Mouse (Mus musculus) kidney, postnatal 36 days (tissue): ENCODE measurements at regions not wholly inside any gene's neighbourhood (a gene's known extent, or its start where the extent isn't known, plus 50 kb on each side); places are given as distances from the start of the nearest gene placed in this dataset.
A peak's percentile ranks its signal among the peaks of the same experiment; 100 is the strongest.

Source experiments
- DNase-seq, 2 experiments: peaks; one replicate each; pipeline ENCODE4 v3.0.0; 2021 to 2022; ENCODE audit warnings: mixed read lengths in 2 of 2

DNA sequence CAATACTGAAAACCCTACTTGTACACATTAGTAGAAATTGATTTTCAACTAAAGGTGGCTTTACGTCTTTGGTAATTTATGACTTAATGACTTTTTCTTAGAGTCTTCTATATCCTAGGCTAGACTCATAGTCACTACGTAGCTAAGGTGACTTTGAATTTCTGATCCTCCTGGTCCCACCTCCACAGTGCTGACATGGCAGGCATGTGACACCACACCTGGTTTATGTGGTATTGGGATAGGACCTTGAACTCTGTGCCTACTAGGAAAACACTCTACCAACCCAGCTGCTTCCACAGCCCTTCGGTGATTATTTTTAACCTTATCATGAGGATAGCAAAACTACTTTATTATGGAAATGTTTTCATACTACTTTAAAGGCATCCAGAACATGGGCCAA is 51.5 kb upstream of the D7Ertd443e start:
- no peak for DNase-seq

DNA sequence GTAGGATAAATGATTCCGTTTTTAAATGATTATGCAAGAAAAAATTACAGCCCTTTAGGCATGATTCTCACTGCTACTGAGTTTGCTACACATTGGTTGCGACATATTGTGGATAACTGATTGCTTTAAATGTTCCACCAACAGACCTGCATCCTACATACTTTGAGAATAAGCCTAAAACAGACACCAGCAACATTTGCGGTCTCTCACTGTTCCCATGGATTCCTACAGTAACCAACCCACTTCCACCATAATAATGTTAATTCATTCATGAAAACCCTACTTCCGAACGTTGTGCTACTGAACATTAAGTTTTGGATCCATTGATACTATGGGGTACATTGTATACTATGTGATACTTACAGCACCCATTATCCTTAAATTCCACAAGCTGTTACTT is 53.8 kb upstream of the D7Ertd443e start:
- DNase-seq = no peak

DNA sequence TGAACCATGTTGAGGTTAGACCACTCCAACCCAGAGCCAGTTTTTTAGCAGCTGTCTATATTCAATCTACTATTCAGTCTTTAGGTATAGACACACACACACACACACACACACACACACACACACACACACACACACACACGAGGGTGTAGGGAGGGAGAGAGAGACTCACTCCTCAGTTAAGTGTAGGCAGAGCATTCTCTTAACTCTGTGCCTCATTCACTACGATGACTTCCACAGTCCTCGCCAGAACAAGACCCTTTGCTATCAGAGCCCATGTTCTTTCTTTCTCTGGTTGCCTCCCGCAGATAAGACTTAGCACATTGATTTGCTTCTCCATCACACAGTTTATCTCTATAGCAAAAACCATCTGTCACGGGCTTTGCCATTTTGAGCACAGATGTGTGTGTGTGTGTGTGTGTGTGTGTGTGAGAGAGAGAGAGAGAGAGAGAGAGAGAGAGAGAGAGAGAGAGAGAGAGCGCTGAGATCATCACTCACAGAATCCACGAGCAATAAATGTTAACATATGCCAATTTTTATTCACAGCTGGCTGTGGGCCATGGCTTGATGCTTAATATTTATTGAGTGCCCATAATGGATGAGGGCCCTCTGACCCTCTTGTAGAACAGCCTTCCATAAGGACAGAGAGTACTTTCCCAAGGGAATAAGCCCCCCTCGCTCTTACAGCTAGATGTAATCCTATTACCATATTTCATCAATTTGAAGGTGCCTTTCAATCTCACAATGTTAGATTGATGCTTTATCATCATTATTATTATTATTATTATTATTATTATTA is 59.7 kb upstream of the D7Ertd443e start:
- DNase-seq = no peak

DNA sequence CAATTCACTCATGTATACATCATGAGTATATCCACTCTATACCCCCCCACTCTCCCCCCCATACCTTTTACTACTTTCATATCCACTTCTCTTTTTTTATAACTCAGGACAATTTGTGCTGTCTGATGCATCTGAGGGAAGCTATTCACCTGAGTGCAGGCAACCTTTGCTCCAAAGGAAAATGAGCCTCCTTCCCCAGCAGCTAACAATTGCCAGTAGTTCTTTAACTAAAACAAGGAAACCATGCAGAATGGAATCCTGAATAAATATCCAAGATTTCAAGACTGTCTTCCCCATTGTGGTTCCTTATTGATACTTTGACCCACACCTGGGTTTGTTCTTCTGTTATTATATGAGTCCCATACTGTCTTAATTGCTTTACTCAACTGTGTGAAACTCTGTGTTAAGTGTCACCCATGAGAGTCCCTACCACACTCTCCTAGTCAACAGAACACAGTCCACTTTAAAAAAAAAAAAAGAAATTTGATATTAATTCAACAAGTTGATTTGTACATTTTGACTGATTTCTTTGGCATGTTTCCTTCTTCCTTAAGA is 62.3 kb upstream of the D7Ertd443e start:
- DNase-seq = peak in 1 of 2 experiments; percentile 33

DNA sequence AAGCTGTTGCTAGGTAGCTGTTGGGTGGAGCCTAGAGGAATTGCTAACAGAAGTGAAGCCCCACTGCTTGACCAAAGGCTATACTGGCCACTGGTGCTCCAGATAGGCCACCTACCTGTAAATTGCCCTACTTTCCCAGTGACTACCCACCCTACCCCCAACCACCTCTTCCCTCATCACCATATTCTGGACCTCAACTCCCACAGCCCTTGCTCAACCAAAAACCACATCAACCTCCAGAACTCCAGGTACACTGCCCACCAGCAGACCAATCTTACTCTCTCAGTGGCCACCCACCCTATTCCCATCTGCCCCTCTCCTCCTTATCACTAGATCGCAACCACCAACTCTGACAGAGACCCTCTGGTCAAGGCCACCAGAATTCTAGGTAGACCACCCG is 63.4 kb upstream of the D7Ertd443e start:
- no peak for DNase-seq

DNA sequence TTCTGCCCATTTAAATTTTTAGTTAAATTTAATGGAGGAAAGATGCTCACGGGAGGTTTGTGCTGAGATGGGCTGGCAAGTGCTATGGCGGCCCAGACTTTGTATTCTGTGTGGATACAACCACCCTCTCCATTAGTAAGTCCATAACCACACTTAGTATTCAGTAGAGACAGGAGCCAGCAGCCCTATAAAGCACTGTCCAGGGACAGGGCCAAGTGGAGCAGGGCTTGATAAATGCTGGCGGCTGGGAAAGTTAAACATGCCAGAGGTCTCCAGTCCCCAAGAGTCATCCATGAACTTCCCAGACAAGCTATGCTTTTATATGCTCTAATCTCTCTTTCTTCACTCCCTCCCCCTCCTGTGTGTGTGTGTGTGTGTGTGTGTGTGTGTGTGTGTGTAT is 77.2 kb upstream of the D7Ertd443e start:
- DNase-seq = no peak

DNA sequence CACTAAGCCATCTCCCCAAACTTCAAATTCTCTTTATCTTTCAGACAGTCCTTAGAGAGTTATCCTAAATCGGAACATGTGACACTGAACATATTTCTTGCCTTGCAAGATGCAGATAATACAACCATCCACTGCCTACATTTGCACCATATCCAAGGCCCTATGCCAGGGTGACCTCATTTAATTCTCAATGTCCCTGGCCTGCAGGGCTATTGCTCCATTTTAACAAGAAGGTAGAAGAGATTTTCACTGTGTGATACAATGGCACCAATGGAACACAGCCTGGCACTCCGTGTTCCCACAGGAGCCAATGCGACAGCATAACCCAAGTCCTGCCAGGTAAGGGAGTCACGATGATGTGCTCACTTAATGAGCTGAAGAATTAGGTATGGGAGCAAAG is 77.9 kb upstream of the D7Ertd443e start:
- no peak for DNase-seq

DNA sequence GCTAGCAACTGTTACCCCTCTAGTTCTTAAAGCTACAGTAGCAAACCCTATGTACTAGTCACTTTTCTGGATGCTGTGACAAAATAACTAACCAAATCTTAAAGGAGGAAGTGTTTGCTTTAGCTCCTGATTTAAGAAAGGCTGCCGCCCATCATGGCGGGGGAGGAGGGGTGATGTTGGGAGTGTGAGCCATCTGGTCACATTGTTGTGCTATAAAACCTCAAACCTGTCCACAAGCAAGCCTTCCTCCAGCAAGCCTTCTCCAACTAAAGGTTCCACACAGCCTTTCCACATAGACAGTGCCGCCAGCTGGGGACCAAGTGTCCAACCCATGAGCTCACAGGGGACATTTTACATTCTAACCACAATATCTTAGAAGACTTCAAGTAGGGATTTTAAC is 81.8 kb upstream of the D7Ertd443e start:
- no peak for DNase-seq

DNA sequence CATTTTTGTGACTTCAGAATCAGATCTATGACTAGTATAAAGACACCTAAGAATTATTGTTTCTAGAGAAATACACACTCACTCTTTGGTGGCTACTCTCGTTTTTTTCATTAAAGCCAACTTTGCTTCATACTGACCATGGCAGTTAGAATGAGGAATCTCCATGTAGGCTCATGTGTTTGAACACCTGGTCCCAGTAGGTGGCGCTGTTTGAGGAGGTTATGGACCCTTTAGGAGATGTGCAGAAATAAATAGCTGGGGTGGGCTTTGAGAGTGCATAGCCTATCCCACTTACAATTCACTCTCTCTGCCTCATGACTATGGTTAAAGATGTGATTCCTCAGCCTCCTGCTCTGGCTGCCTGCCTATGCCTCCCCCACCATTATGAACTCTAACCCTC is 85.8 kb upstream of the D7Ertd443e start:
- DNase-seq = peak in 1 of 2 experiments; percentile 66

DNA sequence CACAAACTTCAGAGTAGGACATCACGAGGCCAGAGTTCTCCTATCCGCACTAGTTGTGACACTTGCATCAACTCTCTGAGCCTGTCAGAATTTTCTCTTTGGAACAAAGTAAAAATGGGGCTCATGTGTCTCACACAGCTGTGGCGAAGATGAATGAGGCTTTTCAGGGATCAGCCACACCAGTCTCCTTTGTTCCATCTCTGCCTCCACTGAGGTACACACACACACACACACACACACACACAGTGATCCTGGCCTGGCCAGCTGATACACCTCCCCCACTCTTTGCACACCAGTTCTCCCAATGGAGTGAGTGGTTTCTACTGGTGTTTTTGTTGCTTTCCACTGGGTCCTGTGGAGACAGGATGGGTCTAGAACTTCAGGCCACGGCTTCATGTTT is 105.9 kb upstream of the D7Ertd443e start:
- DNase-seq = no peak

DNA sequence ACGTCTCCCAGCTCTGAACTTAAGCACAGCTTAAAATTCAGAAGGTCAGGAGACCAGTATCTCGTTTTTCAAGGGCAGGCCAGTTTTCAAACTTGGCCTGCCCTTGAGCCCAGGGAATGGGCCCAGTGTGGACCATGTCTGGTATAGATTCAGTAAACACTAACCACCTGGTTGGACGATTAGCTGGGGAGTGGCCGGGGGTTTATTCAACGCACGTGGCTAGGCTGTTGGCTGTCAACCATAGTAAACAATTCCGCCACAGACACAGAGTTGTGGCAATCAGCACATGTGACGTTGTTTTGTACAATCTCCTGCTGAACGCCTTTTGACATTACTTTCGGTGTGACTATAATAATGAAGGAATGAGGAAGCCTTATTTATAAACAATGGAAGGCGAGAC is 111.8 kb upstream of the D7Ertd443e start:
- DNase-seq = peak; percentile 49 to 70

DNA sequence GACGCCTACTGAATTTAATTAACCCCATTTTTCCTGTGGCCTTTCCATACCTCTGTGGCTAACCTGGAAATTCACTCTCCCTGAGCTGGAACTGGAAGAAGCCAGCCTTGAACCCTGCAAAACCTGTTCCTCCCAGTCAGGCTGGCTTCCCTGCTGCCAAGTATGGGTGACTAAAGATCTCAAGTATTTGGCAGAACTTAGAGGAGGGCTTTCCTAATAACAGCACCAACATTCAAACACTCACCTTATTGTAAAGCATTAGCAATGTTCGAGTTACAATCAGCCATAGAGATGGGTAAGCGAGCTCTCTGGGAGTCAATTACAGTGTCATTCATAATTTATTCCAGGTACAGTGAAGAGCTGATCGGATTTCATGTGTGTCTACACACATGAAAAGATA is 112.4 kb upstream of the D7Ertd443e start:
- peak; percentile 22 to 39 for DNase-seq

DNA sequence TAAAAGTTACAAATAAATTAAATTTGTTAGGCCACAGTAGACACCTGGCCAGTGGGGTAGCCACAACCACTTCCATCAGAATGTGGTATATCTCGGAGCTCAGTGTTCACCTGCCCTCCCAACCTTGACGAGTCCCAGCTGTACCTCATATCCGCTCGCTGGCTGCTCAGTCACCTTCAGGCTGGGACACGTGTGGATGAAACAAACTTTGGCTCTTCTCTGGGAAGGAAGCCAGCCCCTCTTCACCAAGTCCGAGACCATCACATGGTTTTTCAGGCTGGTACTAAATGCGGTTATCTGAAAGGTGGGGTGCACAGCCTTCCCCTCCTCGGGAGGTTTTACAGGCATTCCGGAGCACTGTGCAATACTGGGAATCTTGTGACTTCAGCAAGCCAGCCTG is 113.3 kb upstream of the D7Ertd443e start:
- peak; percentile 75 to 81 for DNase-seq

DNA sequence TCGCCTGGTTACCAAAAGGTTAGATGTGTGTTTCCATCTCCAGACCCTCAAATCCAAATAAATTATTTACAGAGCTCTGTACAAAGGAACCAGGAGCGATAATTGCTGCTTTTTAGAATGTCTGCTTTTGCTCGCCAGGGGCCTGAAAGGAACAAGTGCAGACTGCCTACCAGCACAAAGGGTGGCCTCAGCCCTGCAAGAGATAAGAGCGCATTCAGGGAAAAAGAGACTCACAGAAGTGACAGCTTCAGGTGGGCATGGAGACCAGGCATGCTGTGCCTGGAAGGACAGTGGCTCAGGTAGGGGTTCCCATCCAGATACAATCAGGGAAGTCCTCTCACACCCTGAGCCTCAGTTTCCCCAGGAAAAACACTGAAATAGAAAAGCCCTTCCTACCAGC is 114.0 kb upstream of the D7Ertd443e start:
- peak; percentile 12 to 19 for DNase-seq

DNA sequence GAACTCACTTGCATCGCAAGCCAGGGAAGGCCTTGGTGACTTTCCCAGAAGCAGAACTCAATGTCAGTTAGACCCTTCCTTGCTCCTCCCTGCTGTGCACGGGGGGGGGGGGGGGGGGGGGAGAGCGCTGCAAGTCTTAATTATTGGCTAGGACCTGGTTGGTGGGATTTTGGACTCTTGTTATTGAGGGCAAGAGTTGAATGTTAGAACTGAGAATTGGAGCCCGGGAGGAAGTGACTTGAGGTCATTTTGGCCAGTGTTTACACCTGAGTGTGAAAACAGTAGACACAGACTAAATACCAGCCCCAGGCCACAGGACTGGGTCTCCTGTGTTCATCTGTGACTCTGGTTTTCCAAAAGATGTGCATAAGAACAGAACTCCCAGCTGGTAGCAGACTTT is 114.7 kb upstream of the D7Ertd443e start:
- DNase-seq = peak; percentile 43 to 65

DNA sequence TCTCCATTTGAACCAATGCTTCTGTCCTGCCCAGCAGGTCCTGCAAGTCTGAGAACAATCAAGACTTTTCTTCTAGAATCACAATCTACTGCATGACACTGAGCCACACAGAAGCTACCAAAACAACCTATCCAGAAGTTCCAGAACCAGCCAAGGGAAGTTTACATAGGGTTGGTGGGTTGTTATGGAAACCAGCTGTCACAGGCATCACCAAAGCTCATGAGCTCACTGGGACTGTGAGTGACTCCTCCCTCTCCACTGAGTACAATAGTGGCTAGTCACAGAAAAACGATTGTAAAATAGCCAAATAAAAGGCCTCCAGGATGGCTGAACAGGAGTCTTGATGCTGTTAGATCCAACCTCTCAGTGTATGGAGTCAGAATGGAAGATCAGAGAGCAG is 115.6 kb upstream of the D7Ertd443e start:
- no peak for DNase-seq

DNA sequence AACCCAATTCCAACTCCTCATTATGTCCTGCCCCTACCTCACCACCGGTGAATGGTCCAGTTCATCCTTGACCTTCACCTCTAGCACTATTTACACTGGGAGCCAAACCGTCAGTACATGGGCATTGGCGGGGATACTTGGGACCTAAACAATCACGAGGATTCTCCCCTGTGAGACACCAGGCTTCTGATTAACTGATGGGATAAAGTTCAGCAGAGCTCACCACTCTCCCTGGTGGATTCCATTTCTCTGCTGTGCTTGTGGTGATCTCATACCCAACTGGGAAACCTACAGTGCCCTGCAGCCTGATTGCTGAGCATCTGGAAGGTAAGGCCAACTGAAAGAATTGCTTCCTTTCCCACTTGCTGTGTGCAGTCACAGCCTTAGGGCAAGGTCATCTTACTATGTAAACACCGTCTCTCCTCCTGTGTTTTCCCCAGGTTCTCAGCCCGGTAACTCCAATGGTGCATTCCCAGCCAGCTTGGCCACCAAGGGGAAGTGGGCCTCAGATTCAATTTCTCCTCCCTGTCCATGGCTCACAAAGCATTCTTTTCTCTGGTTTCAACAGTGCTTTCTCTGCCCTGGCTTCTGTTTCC is 125.0 kb upstream of the D7Ertd443e start:
- peak; percentile 25 to 51 for DNase-seq

DNA sequence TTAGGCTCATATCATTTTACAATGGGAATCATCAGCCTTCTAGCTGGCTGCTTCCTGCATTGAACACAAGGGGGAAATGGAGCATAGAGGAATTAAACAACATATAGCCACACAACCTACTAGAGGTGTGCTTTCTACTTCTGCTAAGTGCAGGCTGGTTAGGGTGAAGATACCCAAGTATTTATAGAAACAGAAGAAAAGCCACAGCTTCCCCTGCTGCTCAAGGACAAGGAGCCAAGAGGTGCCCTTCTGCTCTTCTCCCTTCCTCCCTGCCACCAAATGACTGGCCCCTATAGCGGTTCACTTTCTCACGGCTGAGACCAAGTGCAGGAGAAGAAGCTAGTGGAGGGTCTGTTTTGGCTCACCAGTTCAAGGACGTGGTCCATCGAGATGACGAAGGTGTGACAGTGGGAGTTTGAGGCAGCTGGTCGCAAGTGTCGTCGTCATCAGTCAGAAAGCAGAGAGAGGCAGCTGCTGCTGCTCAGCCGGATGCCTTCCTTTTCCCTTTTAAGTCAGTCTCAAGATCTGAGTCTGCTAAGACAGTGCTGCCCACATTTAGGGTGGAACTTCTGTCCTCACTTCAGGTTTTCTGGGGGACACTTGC is 134.0 kb upstream of the D7Ertd443e start:
- no peak for DNase-seq

DNA sequence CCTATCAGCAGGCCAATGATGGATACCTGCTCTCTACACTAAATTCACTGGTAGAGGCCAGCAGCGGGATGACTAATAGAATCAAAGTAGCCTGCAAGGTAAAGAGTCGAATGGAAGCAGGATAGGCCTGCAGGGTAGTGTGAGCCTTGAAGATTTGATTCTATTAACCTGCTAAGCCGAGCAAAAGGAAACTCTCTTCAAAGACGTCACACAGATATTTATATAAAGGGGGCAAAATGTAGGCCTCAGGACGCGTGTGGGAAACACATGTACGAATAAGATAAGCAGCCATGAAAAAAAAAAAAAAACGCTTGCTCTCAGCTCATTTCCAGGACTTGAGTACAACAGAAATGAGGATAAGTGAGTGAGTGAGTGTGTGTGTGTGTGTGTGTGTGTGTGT is 138.4 kb upstream of the D7Ertd443e start:
- no peak for DNase-seq

DNA sequence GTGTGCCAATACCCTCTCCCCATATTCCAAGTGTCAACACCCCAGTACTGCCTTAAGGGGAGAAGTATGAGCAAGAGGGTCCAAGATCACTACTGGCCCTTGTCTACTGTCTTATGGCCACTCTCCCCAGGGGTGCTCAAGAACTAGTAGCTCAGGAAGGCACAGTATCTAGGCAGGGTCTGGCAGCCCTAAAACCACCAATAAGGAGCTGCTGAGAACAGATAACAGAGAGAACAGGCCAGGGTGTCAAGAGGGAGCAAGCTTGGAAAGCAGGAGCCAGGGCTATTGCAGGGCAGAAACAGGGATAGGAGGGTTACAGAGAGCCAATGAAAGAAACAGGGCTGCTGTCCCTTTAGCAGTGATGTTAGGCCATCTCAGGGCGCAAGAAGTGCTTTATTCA is 139.6 kb upstream of the D7Ertd443e start:
- DNase-seq = no peak

DNA sequence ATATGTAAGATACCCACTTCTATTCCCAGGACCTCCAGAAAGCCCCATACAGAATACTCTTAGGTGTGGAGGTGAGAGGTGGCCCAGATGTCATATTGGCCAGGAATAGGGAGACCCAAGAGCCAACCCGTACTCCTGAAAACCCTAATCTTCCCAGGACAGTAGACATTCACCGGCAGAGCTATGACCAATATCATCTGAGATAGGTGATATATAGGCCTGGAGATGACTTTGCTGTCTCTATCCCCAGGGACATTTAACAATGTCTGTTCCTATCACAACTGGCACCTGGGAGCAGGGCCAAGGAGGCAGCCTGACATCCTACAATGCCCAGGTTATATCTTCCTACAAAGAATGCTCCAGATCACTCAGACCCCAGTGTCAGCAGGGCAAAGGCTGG is 140.0 kb upstream of the D7Ertd443e start:
- no peak for DNase-seq

DNA sequence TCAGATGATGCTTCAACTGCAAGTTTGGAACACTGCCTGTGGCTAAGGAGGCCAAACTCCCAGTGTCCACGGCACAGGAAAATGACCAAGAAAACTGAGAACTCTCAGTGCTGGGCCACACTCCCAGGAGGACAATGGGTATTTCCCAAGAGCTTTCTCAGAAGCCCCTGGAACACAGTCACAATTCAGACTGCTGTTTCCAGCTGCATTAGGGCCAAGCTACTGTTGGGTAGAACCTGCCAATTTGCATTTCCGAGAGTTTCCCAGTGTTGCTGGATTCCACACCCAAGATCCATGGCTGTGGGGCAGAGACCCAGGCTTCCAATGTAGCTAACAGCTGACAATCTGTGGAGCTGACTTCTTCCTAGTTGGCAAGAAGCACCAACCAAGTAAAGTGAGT is 141.9 kb upstream of the D7Ertd443e start:
- DNase-seq = no peak

DNA sequence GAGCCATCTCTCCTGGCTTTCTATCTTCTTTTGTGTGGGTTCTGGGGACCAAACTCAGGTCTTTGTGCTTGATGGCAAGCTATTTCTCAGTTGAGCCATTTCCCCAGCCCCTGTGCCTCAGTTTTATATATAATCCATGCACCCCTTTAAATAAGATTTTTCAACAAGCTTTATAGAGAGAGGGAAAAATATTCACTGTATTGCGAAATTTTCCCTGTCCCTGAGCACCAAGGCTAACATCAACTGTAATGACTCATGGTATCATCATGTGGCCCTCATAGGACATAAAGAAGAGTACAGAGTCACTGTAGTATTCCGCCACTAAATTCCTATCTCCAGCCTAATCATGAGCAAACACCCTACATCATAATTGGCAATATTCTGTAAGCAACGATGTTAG is 142.4 kb upstream of the Dock1 start:
- no peak for DNase-seq

DNA sequence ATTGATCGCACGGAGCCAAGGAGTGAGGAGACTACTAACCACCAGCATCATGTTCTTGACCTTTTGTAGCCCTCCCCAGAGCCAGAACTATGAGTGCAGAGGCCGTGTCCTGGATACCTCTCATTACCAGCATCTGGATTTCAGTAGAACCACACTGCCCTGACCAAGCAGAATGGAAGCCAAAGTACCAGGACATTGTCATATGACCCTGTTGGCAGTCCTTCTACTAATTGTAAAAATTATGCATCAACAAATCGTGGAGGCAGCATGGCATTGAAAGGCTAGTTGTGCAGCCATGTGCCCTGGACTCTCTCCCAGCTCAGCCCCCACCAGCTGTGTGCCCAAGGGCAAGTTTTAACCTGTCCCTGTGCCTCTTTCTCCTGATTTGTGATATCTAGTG is 135.6 kb upstream of the Dock1 start:
- peak; percentile 58 to 75 for DNase-seq
